Mouse (Mus musculus): ENCODE measurements around the gene Tmppe. TPM values are rescaled to one million over a fixed set of nuclear protein-coding genes. Genes with fewer than 3 reads are reported as not detected.
A peak's percentile ranks its signal among the peaks of the same experiment; 100 is the strongest.

The Tmppe gene
- polyA plus RNA-seq, 1 experiment, result 1.2 TPM

- TF ChIP-seq CTCF (IDR thresholded peaks at IDR 0.05; ENCODE audit: control insufficient read depth, insufficient read depth, insufficient replicate concordance, low read depth, low read length) (no peak), POLR2A (IDR thresholded peaks at IDR 0.05; ENCODE audit: control insufficient read depth, low read depth, low read length) (no peak)
- Histone ChIP-seq H3K4me3 (ENCODE audit: control insufficient read depth, low read depth, low read length) (no peak overlapping the region), H3K27ac (ENCODE audit: control insufficient read depth, insufficient read depth, low read depth, low read length) (no peak overlapping the region), H3K27me3 (ENCODE audit: control insufficient read depth, insufficient read depth, low read length) (no peaks in the 10 kb centered on the region), H3K36me3 (ENCODE audit: control insufficient read depth, insufficient read depth, low read length) (no peaks in the 10 kb centered on the region), H3K4me1 (ENCODE audit: control insufficient read depth, insufficient read depth, low read length) (peaks cover 4% of the 10 kb centered on the region)
These were observed 13.0 kb downstream of the Tmppe start for GRCm38 (mm10) chr9:114413866-114414265.

DNA sequence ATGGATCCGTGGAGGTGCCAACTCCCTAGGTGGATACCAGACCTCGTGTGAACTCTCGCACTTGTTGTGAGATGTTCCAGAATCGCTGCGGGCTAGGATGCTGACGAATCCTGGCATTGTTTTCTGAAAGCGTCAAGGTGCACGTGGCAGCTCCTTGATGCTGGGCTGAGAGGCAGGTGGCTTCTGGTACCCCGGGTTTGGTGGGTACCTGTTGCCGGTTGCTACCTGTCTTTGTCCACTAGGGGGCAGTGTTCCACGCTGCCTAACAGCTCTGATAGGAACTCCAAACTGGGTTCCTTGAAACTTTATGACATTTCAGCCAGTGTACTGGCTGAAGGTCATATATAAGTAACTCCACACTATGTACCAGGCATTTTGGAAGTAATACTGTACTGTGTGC, 14.8 kb downstream of the Tmppe start:
- Histone ChIP-seq H3K4me3 (ENCODE audit: control insufficient read depth, low read depth, low read length) (no peak overlapping the region), H3K4me1 (ENCODE audit: control insufficient read depth, insufficient read depth, low read length) (peaks cover 4% of the 10 kb centered on the region), H3K36me3 (ENCODE audit: control insufficient read depth, insufficient read depth, low read length) (no peaks in the 10 kb centered on the region), H3K27me3 (ENCODE audit: control insufficient read depth, insufficient read depth, low read length) (no peaks in the 10 kb centered on the region), H3K27ac (ENCODE audit: control insufficient read depth, insufficient read depth, low read depth, low read length) (no peak overlapping the region)
- TF ChIP-seq POLR2A (IDR thresholded peaks at IDR 0.05; ENCODE audit: control insufficient read depth, low read depth, low read length), result no peak
- TF ChIP-seq CTCF (IDR thresholded peaks at IDR 0.05; ENCODE audit: control insufficient read depth, insufficient read depth, insufficient replicate concordance, low read depth, low read length), result peak; percentile 90

DNA sequence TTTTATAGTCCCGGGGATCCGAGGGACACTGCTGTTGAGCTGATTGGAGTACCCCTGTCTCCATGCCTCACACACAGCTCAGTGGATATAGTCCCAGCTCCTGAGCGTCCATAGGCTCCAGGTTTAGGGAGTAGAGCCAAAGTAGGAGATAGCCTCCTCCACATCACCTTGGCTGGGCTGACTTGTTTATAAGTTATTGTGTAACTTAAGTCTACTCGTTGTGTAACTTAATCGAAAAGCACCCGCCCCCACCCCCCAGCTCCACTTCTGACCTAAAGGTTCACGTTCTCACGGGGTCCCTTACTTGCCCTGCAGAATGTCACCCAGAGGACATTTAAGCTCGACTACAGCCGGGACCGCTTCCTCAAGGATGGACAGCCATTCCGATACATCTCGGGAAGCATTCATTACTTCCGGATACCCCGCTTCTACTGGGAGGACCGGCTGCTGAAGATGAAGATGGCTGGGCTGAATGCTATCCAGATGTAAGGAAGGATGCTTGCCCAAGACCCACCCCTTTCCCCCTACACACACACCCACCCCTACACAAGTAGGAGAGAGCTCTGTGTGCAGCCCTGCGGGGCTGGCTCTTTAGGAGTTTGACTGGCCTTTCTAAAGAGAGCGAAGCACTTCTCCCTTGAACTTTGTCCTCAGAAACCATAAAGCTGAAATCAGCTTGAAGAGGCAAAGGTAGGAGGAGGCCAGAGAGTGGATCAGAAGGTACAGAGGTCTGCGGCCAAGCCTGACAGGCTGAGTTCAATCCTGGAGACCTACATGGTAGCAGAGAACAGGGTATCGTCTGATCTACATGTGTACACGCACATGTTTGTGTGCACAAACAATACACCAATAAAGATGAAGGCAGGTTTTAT, 16.0 kb downstream of the Tmppe start:
- H3K36me3 ChIP-seq (ENCODE audit: control insufficient read depth, insufficient read depth, low read length), result no peaks in the 10 kb centered on the region
- TF ChIP-seq POLR2A (IDR thresholded peaks at IDR 0.05; ENCODE audit: control insufficient read depth, low read depth, low read length) (no peak), CTCF (IDR thresholded peaks at IDR 0.05; ENCODE audit: control insufficient read depth, insufficient read depth, insufficient replicate concordance, low read depth, low read length) (no peak)
- no peaks in the 10 kb centered on the region for H3K27me3 ChIP-seq (ENCODE audit: control insufficient read depth, insufficient read depth, low read length)
- H3K27ac ChIP-seq (ENCODE audit: control insufficient read depth, insufficient read depth, low read depth, low read length), result no peak overlapping the region
- peaks cover 4% of the 10 kb centered on the region for H3K4me1 ChIP-seq (ENCODE audit: control insufficient read depth, insufficient read depth, low read length)
- no peak overlapping the region for H3K4me3 ChIP-seq (ENCODE audit: control insufficient read depth, low read depth, low read length)

DNA sequence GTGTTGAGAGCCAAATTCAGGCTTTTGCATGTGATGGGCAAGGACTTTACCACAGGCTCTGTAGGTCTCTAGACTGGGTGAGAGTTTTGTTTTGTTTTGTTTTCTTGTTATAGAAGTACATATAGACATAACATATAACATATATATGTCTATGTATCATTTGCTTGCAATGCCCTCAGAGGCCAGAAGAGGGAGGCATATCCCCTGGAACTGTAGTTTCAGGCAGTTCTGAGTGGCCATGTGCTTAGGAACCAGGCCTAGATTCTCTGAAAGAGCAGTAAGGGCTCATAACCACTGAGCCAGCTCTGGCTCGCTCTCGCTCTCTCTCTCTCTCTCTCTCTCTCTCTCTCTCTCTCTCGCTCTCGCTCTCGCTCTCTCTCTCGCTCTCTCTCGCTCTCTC, 17.3 kb downstream of the Tmppe start:
- no peaks in the 10 kb centered on the region for H3K27me3 ChIP-seq (ENCODE audit: control insufficient read depth, insufficient read depth, low read length)
- no peak overlapping the region for H3K27ac ChIP-seq (ENCODE audit: control insufficient read depth, insufficient read depth, low read depth, low read length)
- TF ChIP-seq CTCF (IDR thresholded peaks at IDR 0.05; ENCODE audit: control insufficient read depth, insufficient read depth, insufficient replicate concordance, low read depth, low read length) (peak; percentile 31; the same call in 1 of the 2 replicates), POLR2A (IDR thresholded peaks at IDR 0.05; ENCODE audit: control insufficient read depth, low read depth, low read length) (no peak)
- H3K4me3 ChIP-seq (ENCODE audit: control insufficient read depth, low read depth, low read length), result no peak overlapping the region
- no peaks in the 10 kb centered on the region for H3K36me3 ChIP-seq (ENCODE audit: control insufficient read depth, insufficient read depth, low read length)
- peaks cover 4% of the 10 kb centered on the region for H3K4me1 ChIP-seq (ENCODE audit: control insufficient read depth, insufficient read depth, low read length)

DNA sequence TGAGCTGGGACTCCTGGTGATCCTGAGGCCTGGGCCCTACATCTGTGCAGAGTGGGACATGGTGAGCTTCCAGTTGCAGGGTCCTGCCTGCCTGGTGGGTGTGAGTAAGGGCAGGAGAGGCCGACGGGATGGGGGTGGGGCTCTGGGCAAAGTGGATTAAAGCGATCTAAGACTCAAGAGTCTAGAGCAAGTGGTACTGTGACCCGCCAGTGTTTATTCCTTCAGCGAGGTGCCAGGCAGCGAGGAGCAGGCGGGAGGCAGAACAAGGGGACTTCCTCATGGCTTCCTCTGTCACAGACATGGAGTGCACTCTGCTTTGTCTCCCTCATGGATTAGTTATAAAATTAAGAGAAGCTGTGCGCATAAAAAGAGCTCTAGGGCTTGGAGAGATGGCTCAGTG, 19.5 kb downstream of the Tmppe start:
- Histone ChIP-seq H3K4me1 (ENCODE audit: control insufficient read depth, insufficient read depth, low read length) (peaks cover 4% of the 10 kb centered on the region), H3K4me3 (ENCODE audit: control insufficient read depth, low read depth, low read length) (no peak overlapping the region), H3K36me3 (ENCODE audit: control insufficient read depth, insufficient read depth, low read length) (no peaks in the 10 kb centered on the region), H3K27me3 (ENCODE audit: control insufficient read depth, insufficient read depth, low read length) (no peaks in the 10 kb centered on the region), H3K27ac (ENCODE audit: control insufficient read depth, insufficient read depth, low read depth, low read length) (no peak overlapping the region)
- TF ChIP-seq POLR2A (IDR thresholded peaks at IDR 0.05; ENCODE audit: control insufficient read depth, low read depth, low read length) (no peak), CTCF (IDR thresholded peaks at IDR 0.05; ENCODE audit: control insufficient read depth, insufficient read depth, insufficient replicate concordance, low read depth, low read length) (no peak)

GRCm38 (mm10) chr9:114421045-114421444, 20.1 kb downstream of the Tmppe start:
- Histone ChIP-seq H3K4me1 (ENCODE audit: control insufficient read depth, insufficient read depth, low read length) (no peaks in the 10 kb centered on the region), H3K27ac (ENCODE audit: control insufficient read depth, insufficient read depth, low read depth, low read length) (no peak overlapping the region), H3K4me3 (ENCODE audit: control insufficient read depth, low read depth, low read length) (no peak overlapping the region), H3K27me3 (ENCODE audit: control insufficient read depth, insufficient read depth, low read length) (no peaks in the 10 kb centered on the region), H3K36me3 (ENCODE audit: control insufficient read depth, insufficient read depth, low read length) (no peaks in the 10 kb centered on the region)
- TF ChIP-seq CTCF (IDR thresholded peaks at IDR 0.05; ENCODE audit: control insufficient read depth, insufficient read depth, insufficient replicate concordance, low read depth, low read length), result peak; percentile 82; the same call in 1 of the 2 replicates
- TF ChIP-seq POLR2A (IDR thresholded peaks at IDR 0.05; ENCODE audit: control insufficient read depth, low read depth, low read length), result no peak

DNA sequence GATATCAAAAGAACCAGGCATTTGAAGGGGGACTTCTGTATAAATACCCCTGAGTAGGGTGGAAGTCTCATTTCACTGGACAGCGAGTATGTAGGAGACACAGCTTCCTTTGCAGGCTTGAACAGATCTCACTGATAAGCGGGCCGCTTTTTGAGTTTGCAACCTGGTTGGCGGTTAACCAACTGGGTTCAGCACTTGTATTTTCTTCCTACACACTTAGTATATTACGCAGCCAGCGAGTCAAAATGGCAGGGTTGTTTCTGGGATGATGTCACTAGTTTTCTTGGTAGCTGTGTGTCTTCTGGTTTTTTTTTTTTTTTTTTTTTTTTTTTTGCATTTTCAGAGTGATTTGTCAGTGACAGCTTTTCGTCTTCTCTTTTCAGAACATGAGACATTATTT, 20.9 kb downstream of the Tmppe start:
- Histone ChIP-seq H3K4me1 (ENCODE audit: control insufficient read depth, insufficient read depth, low read length) (no peaks in the 10 kb centered on the region), H3K4me3 (ENCODE audit: control insufficient read depth, low read depth, low read length) (no peak overlapping the region), H3K36me3 (ENCODE audit: control insufficient read depth, insufficient read depth, low read length) (no peaks in the 10 kb centered on the region), H3K27me3 (ENCODE audit: control insufficient read depth, insufficient read depth, low read length) (no peaks in the 10 kb centered on the region), H3K27ac (ENCODE audit: control insufficient read depth, insufficient read depth, low read depth, low read length) (no peak overlapping the region)
- TF ChIP-seq CTCF (IDR thresholded peaks at IDR 0.05; ENCODE audit: control insufficient read depth, insufficient read depth, insufficient replicate concordance, low read depth, low read length), result no peak
- no peak for TF ChIP-seq POLR2A (IDR thresholded peaks at IDR 0.05; ENCODE audit: control insufficient read depth, low read depth, low read length)

All from testis, adult 2 months (tissue).